Mouse (Mus musculus): Measurements from ENCODE around the gene Dbi.

Gene Dbi

DNA sequence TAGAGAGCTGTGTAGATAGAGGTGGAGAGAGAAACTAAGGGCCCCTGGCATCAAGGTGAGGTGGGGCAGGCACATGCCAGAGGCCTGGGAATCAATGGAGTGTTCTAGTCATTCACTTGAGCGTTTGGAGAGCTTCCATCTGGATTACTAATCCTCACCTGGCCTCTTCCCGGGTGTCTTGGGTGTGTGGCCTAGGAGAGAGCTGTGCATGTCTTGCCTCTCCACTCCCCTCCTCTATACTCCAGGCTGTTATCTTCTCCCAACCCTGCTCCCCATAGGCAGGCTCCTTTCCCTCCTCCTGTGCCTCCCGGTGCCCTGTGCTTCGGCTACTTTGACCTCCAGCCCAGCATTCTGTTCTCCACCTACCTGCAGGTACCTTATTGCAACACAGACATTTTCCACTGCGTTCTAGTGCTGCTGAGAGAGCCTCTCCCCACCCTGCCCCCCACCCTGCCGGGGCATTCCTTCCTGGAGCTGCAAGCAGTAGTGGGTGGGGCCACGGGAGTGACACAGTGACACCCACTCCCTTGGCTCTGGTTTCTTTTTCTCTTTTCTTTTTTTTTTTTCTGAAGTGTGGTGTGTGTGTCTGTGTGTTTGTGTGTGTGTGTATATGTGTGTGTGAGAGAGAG, 37.8 kb downstream of the Dbi start:
- 48% methylated on average over 7 of the region's 7 CpGs for WGBS

DNA sequence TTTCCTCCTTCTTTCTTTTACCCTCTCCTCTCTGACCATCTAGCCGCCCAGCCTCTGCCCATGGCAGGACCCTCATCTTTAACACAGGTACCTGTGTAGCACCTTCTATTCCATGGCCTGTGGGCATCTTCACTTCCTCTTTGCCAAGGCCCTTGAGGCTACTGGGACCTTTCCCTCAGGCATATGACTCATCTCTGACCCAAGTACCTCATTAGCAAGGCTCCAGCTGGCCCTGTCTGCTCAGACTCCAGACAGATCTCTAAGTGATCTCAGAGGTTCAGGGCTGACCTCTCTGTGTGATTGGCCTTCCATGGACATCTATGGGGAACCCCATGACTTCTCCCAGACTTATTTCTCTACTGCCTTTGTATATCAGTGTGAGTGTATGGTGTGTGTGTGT, 40.2 kb downstream of the Dbi start:
- WGBS, result 95% methylated on average over 1 of the region's 1 CpGs

DNA sequence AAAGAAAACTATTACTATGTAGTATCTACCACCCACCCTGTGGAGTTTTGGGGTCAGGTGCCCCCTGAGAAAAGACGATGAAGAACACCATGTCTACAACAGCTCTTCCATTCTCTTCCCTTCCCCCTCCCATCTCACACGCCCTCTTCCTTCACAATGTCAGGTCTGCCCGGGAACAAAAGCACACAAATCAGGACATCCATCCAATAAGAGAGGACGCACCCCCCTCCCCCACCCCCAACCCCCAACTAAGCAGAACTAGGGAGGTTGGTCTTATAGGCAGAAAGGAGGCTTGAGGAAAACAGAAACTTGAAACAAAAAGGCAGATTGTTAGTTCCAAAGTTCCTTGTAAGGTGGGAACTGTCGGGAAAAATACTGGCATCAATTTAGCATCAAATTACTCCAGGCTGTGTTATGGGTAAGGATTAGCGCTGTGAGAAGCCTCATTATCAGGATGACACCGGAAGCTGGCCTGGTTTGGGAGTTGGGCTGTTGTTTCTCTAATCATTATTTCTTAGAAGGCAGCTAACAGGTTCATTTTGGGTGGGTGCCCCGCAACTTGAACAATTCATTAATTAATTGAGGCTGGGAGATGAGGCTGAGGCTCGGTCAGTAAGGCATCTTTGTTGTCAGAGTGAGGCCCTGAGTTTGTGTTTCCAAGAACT, 43.0 kb downstream of the Dbi start:
- 47% methylated on average over 9 of the region's 9 CpGs for WGBS

DNA sequence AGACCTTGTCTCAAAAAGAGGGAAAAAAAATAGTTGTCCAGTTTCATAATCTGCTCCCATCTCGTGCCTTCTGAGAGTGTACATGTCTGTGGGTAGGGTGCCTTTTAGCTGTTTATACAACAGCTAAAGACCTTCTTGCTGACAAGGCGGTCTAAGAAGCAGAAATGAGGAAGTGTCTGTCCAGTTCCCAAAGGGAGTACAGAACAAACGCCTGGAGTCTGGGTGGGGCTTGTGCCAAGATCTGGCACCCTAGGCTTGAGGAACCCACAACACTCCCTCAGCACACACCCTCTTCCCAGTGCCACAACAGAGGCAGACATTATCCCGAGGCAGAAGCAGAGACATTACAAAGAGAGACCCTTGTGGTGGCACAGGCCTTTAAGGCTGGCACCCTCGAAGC, 45.4 kb downstream of the Dbi start:
- WGBS, result 66% methylated on average over 5 of the region's 5 CpGs

DNA sequence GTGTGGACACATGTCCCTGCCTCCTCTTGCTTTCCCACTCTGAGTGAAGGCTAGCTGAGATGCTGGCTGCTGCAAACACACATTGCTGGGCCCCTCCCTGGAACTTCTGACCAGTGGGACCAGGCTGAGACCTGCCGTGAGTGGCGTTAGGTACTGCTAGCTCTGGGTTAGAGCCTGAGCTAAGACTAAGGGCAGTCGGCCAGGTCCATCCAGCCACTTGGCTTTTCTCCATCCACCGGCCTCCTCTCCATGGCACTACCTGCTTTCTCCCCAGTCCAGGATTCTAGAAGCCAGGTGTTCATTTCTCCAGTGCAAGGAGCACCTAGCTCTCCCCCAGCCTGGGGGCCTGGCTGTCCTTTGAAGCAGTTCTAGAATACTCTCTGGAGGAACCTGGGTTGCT, 45.9 kb downstream of the Dbi start:
- 68% methylated on average over 4 of the region's 4 CpGs for WGBS

DNA sequence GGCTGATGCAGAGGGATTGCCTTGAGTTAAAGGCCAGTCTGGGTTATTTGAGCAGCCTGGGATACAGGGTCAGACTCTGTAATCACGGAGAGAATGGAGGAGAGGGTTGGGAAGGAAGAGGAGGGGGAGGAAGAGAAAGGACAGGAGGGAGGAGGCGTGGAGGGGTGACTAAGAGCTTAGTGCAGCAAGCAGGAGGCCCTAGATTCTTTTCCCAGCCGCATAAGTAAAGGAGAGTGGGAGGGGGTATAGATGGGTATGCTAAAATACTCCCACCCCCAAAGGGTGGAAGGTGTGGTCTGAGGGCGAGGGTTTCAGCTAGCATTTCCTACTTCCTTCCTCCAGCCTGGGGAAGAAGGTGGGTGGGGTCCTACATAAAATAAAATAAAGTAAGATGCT, 46.6 kb downstream of the Dbi start:
- WGBS, result 47% methylated on average over 4 of the region's 4 CpGs

DNA sequence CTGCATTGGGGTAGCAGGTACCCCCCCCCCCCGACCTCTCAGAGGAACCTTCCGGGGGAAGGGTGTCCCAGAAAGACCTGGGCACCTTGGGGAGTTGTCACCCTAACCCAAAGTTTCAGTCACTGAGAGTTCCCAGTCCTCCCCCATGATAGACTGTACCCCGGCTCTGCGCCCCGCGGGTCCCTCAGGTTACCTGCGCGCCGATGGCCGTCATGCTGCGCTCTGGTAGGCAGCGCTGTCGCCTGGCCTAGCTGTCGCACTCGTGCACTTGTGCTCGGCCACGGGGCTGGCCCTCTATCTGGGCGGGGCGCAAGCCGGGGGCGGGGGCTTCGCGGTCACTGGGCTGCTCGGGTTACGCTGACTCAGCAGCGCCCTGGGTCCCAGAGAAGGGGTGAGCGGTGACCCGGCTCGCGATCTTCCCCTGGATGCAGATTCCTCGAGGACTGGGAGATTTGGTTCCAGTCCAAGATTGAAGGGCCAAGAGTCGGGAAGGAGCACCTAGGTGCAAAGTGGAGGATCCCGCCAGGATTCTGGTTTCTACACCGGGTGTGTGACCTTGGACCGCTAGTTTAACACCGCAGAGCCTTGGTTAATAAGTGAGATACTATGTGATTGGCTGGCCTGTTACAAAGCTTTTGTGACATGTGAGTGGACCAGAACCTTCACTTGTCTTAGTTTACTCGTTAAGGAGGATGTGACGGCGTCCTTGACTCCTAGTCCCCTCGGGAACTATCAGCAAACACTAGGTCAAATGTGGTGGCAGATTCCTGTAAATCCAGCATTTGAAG, 47.2 kb downstream of the Dbi start, which contains the start of gene Tmem37:
Gene Tmem37, minus strand, starts transcription at position 556 of the 788 bp plus-strand sequence.
- 14% methylated on average over 40 of the region's 40 CpGs for WGBS

DNA sequence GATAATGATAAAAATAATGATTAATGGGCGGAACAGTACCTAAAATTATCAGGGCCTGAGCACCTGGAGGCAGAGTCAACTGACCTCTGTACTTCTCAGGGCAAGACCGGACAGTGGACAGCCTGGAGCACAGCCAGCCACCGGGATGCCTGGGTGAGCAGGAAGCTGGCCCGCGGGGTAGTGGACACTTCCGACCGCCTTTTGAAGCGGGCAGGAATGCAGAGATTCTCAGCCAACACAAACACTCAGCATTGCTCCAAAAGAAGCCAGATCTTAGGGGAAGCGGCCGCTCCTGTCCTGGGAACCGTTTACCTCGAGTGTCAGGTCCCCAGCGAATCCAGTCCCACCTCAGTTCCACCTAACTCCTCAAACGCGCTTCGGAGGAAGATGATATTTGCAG, 48.0 kb downstream of the Dbi start:
- 16% methylated on average over 16 of the region's 16 CpGs for WGBS

DNA sequence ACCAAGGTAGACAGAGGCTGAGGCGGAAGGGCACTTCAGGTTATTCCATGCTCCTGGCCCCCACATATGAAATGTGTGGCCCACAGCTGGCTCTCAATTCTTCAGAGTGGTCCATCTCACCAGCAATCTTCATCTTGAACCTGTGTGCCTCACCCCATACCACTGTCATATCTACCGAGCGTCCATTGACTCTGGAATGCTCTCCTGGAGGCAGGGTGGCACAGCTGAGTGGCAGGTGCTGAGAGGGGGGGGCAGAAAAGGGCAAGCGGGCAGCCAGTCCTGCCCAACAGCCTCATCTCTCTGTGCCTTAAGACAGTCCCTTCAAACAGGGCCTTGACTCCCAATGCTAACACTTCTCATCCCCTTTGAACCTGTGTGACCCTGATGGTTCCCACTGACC, 49.7 kb downstream of the Dbi start:
- 93% methylated on average over 4 of the region's 4 CpGs for WGBS

DNA sequence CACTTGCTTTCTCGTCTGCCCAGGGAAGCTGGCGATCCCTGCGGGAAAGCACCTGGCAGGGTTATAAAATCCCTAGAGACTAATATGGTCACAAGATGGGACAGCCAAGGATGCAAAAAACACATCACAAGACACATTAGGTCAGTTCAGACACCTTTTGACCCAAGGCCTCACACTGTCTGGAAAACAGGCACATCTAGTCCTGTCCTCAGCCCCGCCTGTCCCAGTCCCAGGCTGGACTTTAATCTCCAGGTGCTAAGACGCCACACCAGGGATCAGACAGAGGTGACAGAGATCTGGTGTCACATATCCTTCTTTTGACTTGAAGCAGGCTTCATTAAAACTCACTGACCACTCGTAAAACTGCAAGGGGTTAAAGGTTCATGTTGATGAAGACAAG, 50.7 kb downstream of the Dbi start:
- 88% methylated on average over 6 of the region's 6 CpGs for WGBS

DNA sequence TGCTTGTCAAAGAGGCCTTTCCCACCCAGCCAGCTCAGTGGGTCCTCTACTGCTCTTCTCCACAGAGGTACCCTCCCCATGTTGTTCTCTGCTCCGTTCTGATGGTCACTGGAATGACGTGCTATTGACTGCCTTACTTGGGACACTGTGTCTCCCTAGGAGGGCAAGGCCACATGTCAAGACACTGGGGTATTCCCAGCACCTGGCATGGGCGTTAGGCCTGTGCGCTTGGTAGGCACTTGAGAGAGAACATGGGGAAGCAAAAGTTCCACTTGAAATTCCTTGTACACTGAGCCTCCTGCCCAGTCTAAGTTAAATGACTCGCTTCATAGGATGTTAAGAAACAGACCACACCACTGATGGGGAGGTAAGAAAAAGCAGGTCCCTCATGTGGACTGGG, 51.8 kb downstream of the Dbi start:
- WGBS, result 96% methylated on average over 5 of the region's 5 CpGs

DNA sequence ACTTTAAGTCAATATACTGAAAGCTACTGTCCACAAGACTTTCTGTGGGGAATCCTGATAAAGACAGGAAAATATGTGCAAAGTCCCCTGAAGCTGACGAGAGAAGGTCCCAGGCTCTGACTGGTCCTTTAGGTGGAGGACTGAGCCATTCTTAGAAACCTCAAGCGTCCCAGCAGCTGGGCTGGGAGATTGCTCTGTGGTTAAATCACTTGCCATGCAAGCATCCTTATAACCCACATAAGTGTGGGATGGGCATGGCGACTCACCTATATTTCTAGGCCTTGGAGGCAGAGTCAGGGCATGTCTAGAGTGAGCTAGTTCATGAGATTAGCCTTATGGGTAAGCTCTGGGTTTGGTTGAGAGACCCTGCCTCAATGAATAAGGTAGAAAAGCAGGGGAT, 54.3 kb downstream of the Dbi start:
- 91% methylated on average over 3 of the region's 3 CpGs for WGBS

DNA sequence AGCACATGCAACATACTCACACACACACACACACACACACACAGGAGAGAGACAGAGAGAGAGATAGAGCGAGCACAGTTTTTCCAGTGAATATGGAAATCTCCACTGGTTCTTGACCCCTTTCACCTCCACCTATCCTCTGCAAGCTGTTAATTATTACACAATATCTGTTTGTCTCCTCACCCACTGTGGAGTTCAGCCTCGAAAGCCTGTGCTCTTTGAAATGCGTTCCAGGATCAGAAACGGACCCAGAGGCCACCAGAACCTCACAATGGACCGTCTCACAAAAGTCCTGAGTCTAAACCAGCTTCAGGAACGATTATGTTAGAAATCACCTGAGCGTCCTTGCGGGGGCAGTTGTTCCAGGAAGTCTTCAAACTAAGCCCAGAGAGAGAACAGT, 54.7 kb downstream of the Dbi start:
- WGBS, result 92% methylated on average over 8 of the region's 8 CpGs

DNA sequence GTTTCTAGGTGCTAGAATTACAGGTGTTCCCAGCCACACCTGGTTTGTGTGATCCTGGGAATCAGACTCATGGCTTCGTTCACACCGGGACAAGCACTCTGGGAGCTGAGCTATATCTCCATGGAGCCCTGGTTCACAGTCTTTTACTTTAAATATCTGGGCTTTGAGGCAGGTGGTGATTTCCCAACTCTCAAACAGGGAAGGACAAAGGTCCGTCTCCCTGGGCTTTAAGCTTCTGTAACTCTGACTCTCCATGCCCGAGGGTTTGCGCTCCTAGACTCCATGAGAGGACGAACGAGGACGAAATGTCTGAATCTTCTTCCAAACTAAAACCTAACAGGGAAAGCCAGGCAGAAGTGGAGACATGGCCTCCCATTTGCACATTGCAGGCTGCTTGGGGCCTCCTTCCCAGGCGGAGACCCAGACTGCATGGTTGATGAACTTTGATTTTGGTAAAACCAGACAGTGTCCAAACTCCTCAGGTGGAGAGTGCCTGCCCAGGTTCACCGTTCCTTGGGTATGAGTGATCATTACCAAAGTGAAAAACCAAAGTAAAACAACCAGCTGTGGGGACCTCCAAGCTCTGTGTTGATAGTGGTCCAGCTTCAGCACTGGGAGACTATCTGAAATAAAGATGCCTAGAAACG, 56.7 kb downstream of the Dbi start:
- WGBS, result 95% methylated on average over 11 of the region's 11 CpGs
